Mouse (Mus musculus) erythroid progenitor cell, adult 5-6 weeks (primary cell): ENCODE data around the gene Ube4a. TPM values are rescaled to one million over a fixed set of nuclear protein-coding genes. Genes with fewer than 3 reads are reported as not detected.
A peak's percentile ranks its signal among the peaks of the same experiment; 100 is the strongest.
"Not testable (repeated sequence)": the region's sequence is repeated elsewhere in the genome, so short reads cannot be mapped to it uniquely, and the experiment has no call there.

Experiments used
- ATAC-seq: replicated peaks from 2 replicates; pipeline ENCODE4 v1.8.0; 2016; ENCODE audit warnings: moderate number of reproducible peaks, mild to moderate bottlenecking, moderate TSS enrichment, inconsistent platforms; ENCODE audit not compliant: poor library complexity, low FRiP score, severe bottlenecking
- total RNA-seq, 2 experiments: library from RNA; stranded (forward) in 1 of 2; stranded (reverse) in 1 of 2; fragments of 150-400 nt in 1 of 2; fragments of 186-747, 209-891 nt in 1 of 2; gene quantifications; 2 replicates each; pipeline versions ENCODE4 v1.2.3 to v1.2.4; 2015 to 2017; ENCODE audit warnings: low replicate concordance in 2 of 2

Gene Ube4a
- total RNA-seq, 2 experiments from 2014 or later: 35.5 to 41.1 TPM

- no peak for ATAC-seq
Observed at GRCm38 (mm10) chr9:44982081-44982480, 16.7 kb upstream of the Ube4a start.

- ATAC-seq: no peak
Observed at GRCm38 (mm10) chr9:44981676-44982075, 16.3 kb upstream of the Ube4a start, which contains the start of gene Cd3d. Gene Cd3d (plus strand): TSS chr9:44981786.

- no peak for ATAC-seq
Observed at GRCm38 (mm10) chr9:44981104-44981503, 15.7 kb upstream of the Ube4a start.

GRCm38 (mm10) chr9:44980242-44980641, 14.8 kb upstream of the Ube4a start, which contains the start of gene Cd3g:
Gene Cd3g (minus strand): TSS chr9:44980431.
- no peak for ATAC-seq

GRCm38 (mm10) chr9:44979806-44980205, 14.4 kb upstream of the Ube4a start:
- ATAC-seq: no peak

GRCm38 (mm10) chr9:44977813-44978212, 12.4 kb upstream of the Ube4a start:
- ATAC-seq: no peak

- no peak for ATAC-seq
Observed at GRCm38 (mm10) chr9:44969450-44969849, 4.0 kb upstream of the Ube4a start.

- ATAC-seq: not testable (repeated sequence)
Observed at GRCm38 (mm10) chr9:44967763-44968162, 2.4 kb upstream of the Ube4a start.

- ATAC-seq: peak; percentile 70
Observed at GRCm38 (mm10) chr9:44966815-44967242, 1.4 kb upstream of the Ube4a start.

GRCm38 (mm10) chr9:44965833-44966466, 550 bp upstream of the Ube4a start:
- ATAC-seq: peak; percentile 18; the same call in 1 of the 2 replicates

GRCm38 (mm10) chr9:44954432-44954831, 11.0 kb downstream of the Ube4a start:
- ATAC-seq: no peak

GRCm38 (mm10) chr9:44947836-44948235, 17.6 kb downstream of the Ube4a start:
- no peak for ATAC-seq

- no peak for ATAC-seq
Observed at GRCm38 (mm10) chr9:44946185-44946695, 19.2 kb downstream of the Ube4a start.

GRCm38 (mm10) chr9:44942421-44942820, 23.0 kb downstream of the Ube4a start:
- ATAC-seq: no peak

- no peak for ATAC-seq
Observed at GRCm38 (mm10) chr9:44941756-44942155, 23.6 kb downstream of the Ube4a start.

GRCm38 (mm10) chr9:44921543-44921942, 43.9 kb downstream of the Ube4a start:
- no peak for ATAC-seq

GRCm38 (mm10) chr9:44921123-44921468, 44.3 kb downstream of the Ube4a start:
- ATAC-seq: peak; percentile 76

GRCm38 (mm10) chr9:44920374-44921122, 44.9 kb downstream of the Ube4a start, which contains the start of gene Atp5l:
Gene Atp5l (minus strand): TSS chr9:44920742.
- peak; percentile 85 for ATAC-seq

- no peak for ATAC-seq
Observed at GRCm38 (mm10) chr9:44919606-44920005, 45.8 kb downstream of the Ube4a start.

- peak; percentile 53; the same call in 1 of the 2 replicates for ATAC-seq
Observed at GRCm38 (mm10) chr9:44916196-44916595, 49.2 kb downstream of the Ube4a start.

GRCm38 (mm10) chr9:44914706-44915105, 50.7 kb downstream of the Ube4a start:
- no peak for ATAC-seq
